Mouse (Mus musculus): ENCODE measurements around the gene Cacnb3. TPM values are rescaled to one million over a fixed set of nuclear protein-coding genes. Genes with fewer than 3 reads are reported as not detected.

Gene Cacnb3
- polyA plus RNA-seq, 1 experiment from 2014 or later, result 130 TPM

- 0 out of 2 replicates have a peak, but pooled peaks cover 4% of the 10 kb centered on the region for H3K4me1 ChIP-seq (ENCODE audit: control insufficient read depth, insufficient read depth, low read length)
- H3K36me3 ChIP-seq (ENCODE audit: control insufficient read depth, insufficient read depth, low read length), result no peaks in the 10 kb centered on the region
- ATAC-seq (ENCODE audit: low FRiP score, low TSS enrichment) (no peak), DNase-seq (no peak)
- 0 out of 2 replicates have a peak, but pooled peaks cover 5% of the 10 kb centered on the region for H3K27me3 ChIP-seq (ENCODE audit: control insufficient read depth, insufficient read depth, low read length)
- no peak overlapping the region for H3K9ac ChIP-seq (replicated peaks; ENCODE audit: low read length)
- 34% methylated on average over 6 of the region's 6 CpGs for WGBS
- no peak overlapping the region for H3K4me3 ChIP-seq (replicated peaks; ENCODE audit: low read depth, low read length)
- no peaks in the 10 kb centered on the region for H3K9me3 ChIP-seq (ENCODE audit: control insufficient read depth, low read length)
- H3K27ac ChIP-seq (replicated peaks; ENCODE audit: low read depth, low read length), result no peak overlapping the region
- H3K4me2 ChIP-seq (ENCODE audit: low read length), result no peak overlapping the region
Measured at GRCm38 (mm10) chr15:98614971-98615370, 15.7 kb upstream of the Cacnb3 start.

- WGBS, result 74% methylated on average over 6 of the region's 6 CpGs
- no peak overlapping the region for H3K27ac ChIP-seq (replicated peaks; ENCODE audit: low read depth, low read length)
- H3K9ac ChIP-seq (replicated peaks; ENCODE audit: low read length), result no peak overlapping the region
- no peak overlapping the region for H3K4me2 ChIP-seq (ENCODE audit: low read length)
- H3K9me3 ChIP-seq (ENCODE audit: control insufficient read depth, low read length), result no peaks in the 10 kb centered on the region
- ATAC-seq (ENCODE audit: low FRiP score, low TSS enrichment) (no peak), DNase-seq (no peak)
- H3K36me3 ChIP-seq (ENCODE audit: control insufficient read depth, insufficient read depth, low read length), result no peaks in the 10 kb centered on the region
- H3K4me1 ChIP-seq (ENCODE audit: control insufficient read depth, insufficient read depth, low read length), result 0 out of 2 replicates have a peak, but pooled peaks cover 4% of the 10 kb centered on the region
- no peak overlapping the region for H3K4me3 ChIP-seq (replicated peaks; ENCODE audit: low read depth, low read length)
- H3K27me3 ChIP-seq (ENCODE audit: control insufficient read depth, insufficient read depth, low read length), result 0 out of 2 replicates have a peak, but pooled peaks cover 5% of the 10 kb centered on the region
Measured at GRCm38 (mm10) chr15:98615751-98616150, 14.9 kb upstream of the Cacnb3 start.

GRCm38 (mm10) chr15:98616362-98617175 lies 14.1 kb upstream of the Cacnb3 start:
- 0 out of 2 replicates have a peak, but pooled peaks cover 5% of the 10 kb centered on the region for H3K27me3 ChIP-seq (ENCODE audit: control insufficient read depth, insufficient read depth, low read length)
- H3K4me2 ChIP-seq (ENCODE audit: low read length), result no peak overlapping the region
- ATAC-seq (ENCODE audit: low FRiP score, low TSS enrichment) (no peak), DNase-seq (no peak)
- no peak overlapping the region for H3K9ac ChIP-seq (replicated peaks; ENCODE audit: low read length)
- H3K36me3 ChIP-seq (ENCODE audit: control insufficient read depth, insufficient read depth, low read length), result no peaks in the 10 kb centered on the region
- 46% methylated on average over 20 of the region's 20 CpGs for WGBS
- no peak overlapping the region for H3K4me3 ChIP-seq (replicated peaks; ENCODE audit: low read depth, low read length)
- H3K27ac ChIP-seq (replicated peaks; ENCODE audit: low read depth, low read length), result no peak overlapping the region
- 0 out of 2 replicates have a peak, but pooled peaks cover 4% of the 10 kb centered on the region for H3K4me1 ChIP-seq (ENCODE audit: control insufficient read depth, insufficient read depth, low read length)
- H3K9me3 ChIP-seq (ENCODE audit: control insufficient read depth, low read length), result no peaks in the 10 kb centered on the region

GRCm38 (mm10) chr15:98617176-98617537 lies 13.5 kb upstream of the Cacnb3 start:
- Histone ChIP-seq H3K9me3 (ENCODE audit: control insufficient read depth, low read length) (no peaks in the 10 kb centered on the region), H3K4me2 (ENCODE audit: low read length) (no peak overlapping the region), H3K4me1 (ENCODE audit: control insufficient read depth, insufficient read depth, low read length) (0 out of 2 replicates have a peak, but pooled peaks cover 4% of the 10 kb centered on the region), H3K4me3 (replicated peaks; ENCODE audit: low read depth, low read length) (no peak overlapping the region), H3K27ac (replicated peaks; ENCODE audit: low read depth, low read length) (no peak overlapping the region), H3K36me3 (ENCODE audit: control insufficient read depth, insufficient read depth, low read length) (no peaks in the 10 kb centered on the region), H3K9ac (replicated peaks; ENCODE audit: low read length) (no peak overlapping the region), H3K27me3 (ENCODE audit: control insufficient read depth, insufficient read depth, low read length) (0 out of 2 replicates have a peak, but pooled peaks cover 5% of the 10 kb centered on the region)
- WGBS, result 1% methylated on average over 12 of the region's 12 CpGs
- DNase-seq (peak; percentile 88), ATAC-seq (ENCODE audit: low FRiP score, low TSS enrichment) (no peak)

- no peak overlapping the region for H3K27ac ChIP-seq (replicated peaks; ENCODE audit: low read depth, low read length)
Measured at GRCm38 (mm10) chr15:98622199-98622598, 8.4 kb upstream of the Cacnb3 start.

GRCm38 (mm10) chr15:98622721-98623120 lies 7.9 kb upstream of the Cacnb3 start:
- H3K27ac ChIP-seq (replicated peaks; ENCODE audit: low read depth, low read length), result no peak overlapping the region
- H3K4me2 ChIP-seq (ENCODE audit: low read length), result no peak overlapping the region
- H3K9me3 ChIP-seq (ENCODE audit: control insufficient read depth, low read length), result no peaks in the 10 kb centered on the region
- H3K4me3 ChIP-seq (replicated peaks; ENCODE audit: low read depth, low read length), result no peak overlapping the region
- H3K4me1 ChIP-seq (ENCODE audit: control insufficient read depth, insufficient read depth, low read length), result no peaks in the 10 kb centered on the region
- no peak overlapping the region for H3K9ac ChIP-seq (replicated peaks; ENCODE audit: low read length)
- no peaks in the 10 kb centered on the region for H3K27me3 ChIP-seq (ENCODE audit: control insufficient read depth, insufficient read depth, low read length)
- ATAC-seq (ENCODE audit: low FRiP score, low TSS enrichment) (no peak), DNase-seq (no peak)
- 25% methylated on average over 6 of the region's 6 CpGs for WGBS
- H3K36me3 ChIP-seq (ENCODE audit: control insufficient read depth, insufficient read depth, low read length), result no peaks in the 10 kb centered on the region

More at GRCm38 (mm10) chr15:98622199-98622598, 8.4 kb upstream of the Cacnb3 start:
- H3K9me3 ChIP-seq (ENCODE audit: control insufficient read depth, low read length), result no peaks in the 10 kb centered on the region
- H3K9ac ChIP-seq (replicated peaks; ENCODE audit: low read length), result no peak overlapping the region
- DNase-seq, result no peak
- H3K36me3 ChIP-seq (ENCODE audit: control insufficient read depth, insufficient read depth, low read length), result no peaks in the 10 kb centered on the region
- no peaks in the 10 kb centered on the region for H3K4me1 ChIP-seq (ENCODE audit: control insufficient read depth, insufficient read depth, low read length)
- H3K4me3 ChIP-seq (replicated peaks; ENCODE audit: low read depth, low read length), result no peak overlapping the region
- no peaks in the 10 kb centered on the region for H3K27me3 ChIP-seq (ENCODE audit: control insufficient read depth, insufficient read depth, low read length)
- H3K4me2 ChIP-seq (ENCODE audit: low read length), result no peak overlapping the region
- WGBS, result 10% methylated on average over 7 of the region's 7 CpGs
- no peak for ATAC-seq (ENCODE audit: low FRiP score, low TSS enrichment)

- DNase-seq (no peak), ATAC-seq (ENCODE audit: low FRiP score, low TSS enrichment) (no peak)
- WGBS, result 56% methylated on average over 5 of the region's 5 CpGs
- no peaks in the 10 kb centered on the region for H3K36me3 ChIP-seq (ENCODE audit: control insufficient read depth, insufficient read depth, low read length)
- H3K27ac ChIP-seq (replicated peaks; ENCODE audit: low read depth, low read length), result no peak overlapping the region
- H3K27me3 ChIP-seq (ENCODE audit: control insufficient read depth, insufficient read depth, low read length), result no peaks in the 10 kb centered on the region
- no peak overlapping the region for H3K4me3 ChIP-seq (replicated peaks; ENCODE audit: low read depth, low read length)
- H3K9ac ChIP-seq (replicated peaks; ENCODE audit: low read length), result no peak overlapping the region
- H3K4me1 ChIP-seq (ENCODE audit: control insufficient read depth, insufficient read depth, low read length), result peaks cover 3% of the 10 kb centered on the region; the same call in 1 of the 2 replicates
- no peaks in the 10 kb centered on the region for H3K9me3 ChIP-seq (ENCODE audit: control insufficient read depth, low read length)
- no peak overlapping the region for H3K4me2 ChIP-seq (ENCODE audit: low read length)
Measured at GRCm38 (mm10) chr15:98623361-98623821, 7.2 kb upstream of the Cacnb3 start.

GRCm38 (mm10) chr15:98626078-98626477 lies 4.6 kb upstream of the Cacnb3 start:
- WGBS, result 20% methylated on average over 8 of the region's 8 CpGs

More at GRCm38 (mm10) chr15:98626078-98626477, 4.6 kb upstream of the Cacnb3 start:
- Histone ChIP-seq H3K9ac (replicated peaks; ENCODE audit: low read length) (no peak overlapping the region), H3K4me3 (replicated peaks; ENCODE audit: low read depth, low read length) (no peak overlapping the region), H3K9me3 (ENCODE audit: control insufficient read depth, low read length) (no peaks in the 10 kb centered on the region), H3K36me3 (ENCODE audit: control insufficient read depth, insufficient read depth, low read length) (no peaks in the 10 kb centered on the region), H3K4me2 (ENCODE audit: low read length) (no peak overlapping the region), H3K27me3 (ENCODE audit: control insufficient read depth, insufficient read depth, low read length) (peaks cover 12% of the 10 kb centered on the region; the same call in 1 of the 2 replicates), H3K4me1 (ENCODE audit: control insufficient read depth, insufficient read depth, low read length) (peaks cover 12% of the 10 kb centered on the region), H3K27ac (replicated peaks; ENCODE audit: low read depth, low read length) (no peak overlapping the region)
- DNase-seq (no peak), ATAC-seq (ENCODE audit: low FRiP score, low TSS enrichment) (no peak)

All from midbrain, embryonic 14.5 days (tissue).